Mouse (Mus musculus) forebrain, embryonic 15.5 days (tissue): ENCODE data around the gene Prr5. TPM values are rescaled to one million over a fixed set of nuclear protein-coding genes. Genes with fewer than 3 reads are reported as not detected.

ENCODE experiments used
- ATAC-seq: fragments of 200-750 bp; cut with Nextera tagmentation; replicated peaks from 2 replicates; pipeline ENCODE4 v1.8.0; 2017; ENCODE audit warnings: mild to moderate bottlenecking, moderate TSS enrichment, moderate library complexity
- H3K27ac ChIP-seq: fragments of 300-500 bp; sonication (generic); replicated peaks from 2 replicates; pipeline ENCODE4 v1.5.1; 2015; ENCODE audit warnings: mild to moderate bottlenecking, inconsistent platforms
- H3K27me3 ChIP-seq: fragments of 300-500 bp; sonication (generic); 2 replicates; pipeline ENCODE4 v1.6.1; 2015; ENCODE audit warnings: inconsistent platforms
- H3K36me3 ChIP-seq: fragments of 300-500 bp; sonication (generic); 2 replicates; pipeline ENCODE4 v1.6.1; 2015; ENCODE audit warnings: mild to moderate bottlenecking, inconsistent platforms
- H3K4me1 ChIP-seq: fragments of 300-500 bp; sonication (generic); 2 replicates; pipeline ENCODE4 v1.6.1; 2015; ENCODE audit warnings: inconsistent platforms
- H3K4me2 ChIP-seq: fragments of 300-500 bp; sonication (generic); replicated peaks from 2 replicates; pipeline ENCODE4 v1.6.1; 2015; ENCODE audit warnings: mild to moderate bottlenecking, inconsistent platforms
- H3K4me3 ChIP-seq: fragments of 300-500 bp; sonication (generic); 2 replicates; pipeline ENCODE4 v1.5.1; 2015; ENCODE audit warnings: mild to moderate bottlenecking, inconsistent platforms
- H3K9ac ChIP-seq: fragments of 300-500 bp; sonication (generic); replicated peaks from 2 replicates; pipeline ENCODE4 v1.6.1; 2015; ENCODE audit warnings: mild to moderate bottlenecking, inconsistent platforms
- H3K9me3 ChIP-seq: fragments of 300-500 bp; sonication (generic); 2 replicates; pipeline ENCODE4 v1.6.1; 2016; ENCODE audit warnings: inconsistent platforms
- WGBS: fragments of 180-500 bp; shearing (Covaris S2); methylation state at CpG from one replicate; pipeline ENCODE4 v1.1.7; 2015; ENCODE audit warnings: mixed read lengths; 5-methylcytosine and 5-hydroxymethylcytosine counted together
- polyA plus RNA-seq: library from polyadenylated mRNA; unstranded; fragments of >200 nt; fragmentation: Nextera tagmentation; extraction: Ambion mirVana; gene quantifications from 2 replicates; pipeline ENCODE4 v1.2.1, GENCODE M21; 2015

Gene Prr5
- polyA plus RNA-seq, 1 experiment from 2014 or later = 11.5 TPM

DNA sequence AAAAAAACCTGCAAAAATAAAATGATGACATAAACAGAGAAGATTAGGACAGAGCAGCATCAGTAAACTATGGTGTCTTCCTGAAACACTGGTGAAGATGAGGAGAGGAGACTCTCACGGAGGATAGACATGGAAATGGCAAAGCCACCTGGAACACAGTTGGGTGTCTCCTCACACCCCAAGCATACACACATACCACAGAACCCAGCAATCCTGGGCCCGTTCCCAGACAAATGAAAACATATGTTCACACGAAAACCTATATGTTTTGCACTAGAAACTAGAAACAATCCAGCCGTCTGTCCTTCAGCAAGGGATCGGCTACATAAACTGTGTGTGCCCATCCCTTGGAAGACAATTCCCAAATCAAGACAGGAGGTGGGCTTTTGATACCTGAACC lies 9.6 kb upstream of the Prr5 start:
- Histone ChIP-seq H3K9ac (no peak overlapping the region), H3K36me3 (no peaks in the 10 kb centered on the region), H3K27me3 (no peaks in the 10 kb centered on the region), H3K4me1 (peaks cover 32% of the 10 kb centered on the region), H3K4me2 (no peak overlapping the region), H3K4me3 (no peak overlapping the region), H3K9me3 (no peaks in the 10 kb centered on the region), H3K27ac (no peak overlapping the region)
- ATAC-seq = no peak
- WGBS = 78% methylated on average over 5 of the region's 5 CpGs

DNA sequence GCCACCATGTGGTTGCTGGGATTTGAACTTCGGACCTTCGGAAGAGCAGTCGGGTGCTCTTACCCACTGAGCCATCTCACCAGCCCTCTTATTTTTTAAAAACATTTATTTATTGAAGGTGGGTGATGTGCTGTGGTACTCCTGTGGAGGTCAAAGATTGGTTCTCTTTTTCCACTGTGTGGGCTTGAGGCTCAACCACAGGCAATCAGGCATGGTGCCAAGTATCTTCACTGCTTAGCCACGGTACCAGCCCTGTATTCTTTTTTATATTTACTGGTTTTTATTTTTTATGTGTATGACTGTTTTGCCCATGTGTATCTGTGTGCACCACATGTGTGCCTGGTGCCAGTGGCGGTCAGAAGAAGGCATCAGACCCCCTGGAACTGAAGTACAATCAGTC lies 8.1 kb upstream of the Prr5 start:
- ATAC-seq = no peak
- Histone ChIP-seq H3K4me2 (no peak overlapping the region), H3K4me3 (no peak overlapping the region), H3K36me3 (no peaks in the 10 kb centered on the region), H3K9me3 (no peaks in the 10 kb centered on the region), H3K27me3 (no peaks in the 10 kb centered on the region), H3K9ac (no peak overlapping the region), H3K27ac (no peak overlapping the region), H3K4me1 (peaks cover 42% of the 10 kb centered on the region)
- 89% methylated on average over 5 of the region's 5 CpGs for WGBS

DNA sequence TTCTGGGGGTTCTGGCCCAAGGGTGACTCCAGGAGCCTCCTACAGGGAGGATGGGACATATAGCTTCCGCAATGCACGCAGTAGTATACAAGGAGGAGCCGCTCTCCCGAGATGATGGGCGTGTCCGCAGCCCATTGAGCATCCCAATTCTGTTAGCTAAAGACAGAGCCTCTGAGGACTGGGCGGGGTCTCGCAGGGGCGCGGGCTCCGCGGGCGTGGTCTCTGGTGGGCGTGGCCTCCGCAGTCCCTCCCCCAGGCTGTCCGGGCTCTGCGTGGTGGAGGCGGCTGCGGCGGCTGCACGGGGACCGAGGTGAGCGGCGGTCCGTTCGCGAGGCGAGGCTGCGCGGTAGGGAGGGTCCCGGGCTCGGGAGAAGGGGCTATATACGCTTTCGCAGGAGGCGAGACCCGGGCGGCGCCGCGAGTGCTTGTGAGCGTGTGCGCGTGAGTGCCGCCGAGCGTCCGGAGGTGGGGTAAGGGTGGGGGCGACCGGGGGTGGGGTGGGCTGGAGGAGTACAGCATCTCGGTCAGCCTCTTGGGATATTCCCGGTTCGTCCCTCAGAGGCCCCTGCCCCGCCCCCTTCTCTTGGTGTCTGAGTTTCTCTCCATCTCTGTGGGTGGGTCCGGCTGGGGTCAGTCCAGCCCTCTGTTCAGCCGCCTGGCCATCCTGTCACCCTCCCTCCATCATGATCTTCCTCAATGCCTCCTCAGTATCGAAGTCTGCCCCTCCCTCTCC lies 6.3 kb upstream of the Prr5 start:
- Histone ChIP-seq H3K36me3 (no peaks in the 10 kb centered on the region), H3K9ac (peak overlapping the region; percentile 49), H3K4me1 (peaks cover 35% of the 10 kb centered on the region), H3K27ac (no peak overlapping the region), H3K4me2 (peak overlapping the region; percentile 58), H3K9me3 (no peaks in the 10 kb centered on the region), H3K27me3 (no peaks in the 10 kb centered on the region), H3K4me3 (peak overlapping the region; percentile 50)
- ATAC-seq = peak; percentile 78
- under 1% methylated on average over 56 of the region's 56 CpGs for WGBS

DNA sequence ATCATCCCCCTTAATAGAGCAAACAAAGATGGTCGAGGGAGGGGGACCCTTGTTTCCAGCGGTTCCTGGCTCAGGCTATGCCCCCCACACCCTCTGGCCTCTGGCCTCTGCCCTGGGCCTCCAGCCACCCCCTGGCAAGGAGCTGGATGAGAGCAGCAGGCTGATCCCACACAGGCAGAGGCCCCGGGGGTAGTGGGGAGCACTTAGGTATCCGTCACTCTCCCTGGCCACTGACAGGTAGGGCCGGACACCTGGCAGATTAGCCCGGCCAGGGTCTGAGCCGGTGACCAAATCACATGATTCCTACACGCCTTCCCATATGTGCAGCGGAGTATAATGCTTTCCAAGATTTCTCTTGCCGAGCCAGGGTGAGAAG lies 5.7 kb upstream of the Prr5 start:
- Histone ChIP-seq H3K4me1 (peaks cover 35% of the 10 kb centered on the region), H3K4me3 (peak overlapping the region; percentile 50), H3K9me3 (no peaks in the 10 kb centered on the region), H3K36me3 (no peaks in the 10 kb centered on the region), H3K9ac (peak overlapping the region; percentile 49), H3K4me2 (peak overlapping the region; percentile 58), H3K27ac (no peak overlapping the region), H3K27me3 (no peaks in the 10 kb centered on the region)
- peak; percentile 20; the same call in 1 of the 2 replicates for ATAC-seq
- 49% methylated on average over 10 of the region's 10 CpGs for WGBS

DNA sequence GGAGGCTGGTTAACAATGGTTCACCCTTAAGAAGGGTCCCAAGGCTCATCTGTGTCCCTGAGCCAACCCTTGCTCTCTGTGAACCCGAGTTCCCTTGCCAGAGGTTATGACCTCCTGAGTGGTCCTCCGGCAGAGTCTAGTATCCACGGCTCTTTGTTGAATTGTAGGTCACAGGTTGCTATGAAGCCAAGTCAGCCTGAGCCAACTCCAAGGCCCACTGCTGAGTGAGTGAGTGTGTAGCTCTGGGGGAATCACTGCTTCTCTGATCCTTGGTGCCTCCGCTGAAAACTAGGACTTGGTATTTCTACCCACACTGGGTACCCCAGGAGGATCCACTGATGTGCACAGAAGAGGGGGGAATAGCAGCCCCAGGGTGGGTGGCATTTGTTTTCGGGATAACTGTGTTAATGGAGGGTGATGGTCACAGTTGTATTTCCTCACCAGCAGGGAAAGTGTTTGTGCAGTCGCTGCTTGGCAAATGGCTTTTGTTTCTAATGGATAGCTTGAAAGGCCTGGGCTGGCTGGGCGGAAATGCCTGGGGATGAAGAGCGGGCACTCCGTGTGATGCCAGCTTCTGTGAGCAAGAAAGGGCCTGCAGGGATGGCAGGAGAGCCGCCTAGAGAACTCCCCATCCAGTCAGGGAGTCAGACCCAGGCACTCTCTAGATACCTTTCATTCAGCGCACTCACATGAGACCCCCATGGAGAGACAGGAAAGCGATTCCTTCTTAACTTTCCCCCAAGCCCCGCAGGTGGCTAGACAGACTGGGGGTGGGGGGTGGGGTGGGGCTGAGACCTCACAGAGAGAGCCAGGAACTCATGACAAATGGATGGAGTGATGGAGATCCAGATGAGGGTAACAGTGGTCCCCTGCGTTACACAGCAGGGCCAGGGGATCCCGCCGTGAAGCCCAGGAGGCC lies 4.6 kb upstream of the Prr5 start:
- WGBS = 22% methylated on average over 16 of the region's 16 CpGs
- Histone ChIP-seq H3K4me2 (peak overlapping the region; percentile 58), H3K27me3 (no peaks in the 10 kb centered on the region), H3K36me3 (no peaks in the 10 kb centered on the region), H3K27ac (0 out of 2 replicates have a peak overlapping the region, but pooled peaks have one; percentile 17), H3K9ac (no peak overlapping the region; the same call in 1 of the 2 replicates), H3K4me3 (0 out of 2 replicates have a peak overlapping the region, but pooled peaks have one; percentile 50), H3K9me3 (no peaks in the 10 kb centered on the region), H3K4me1 (peaks cover 42% of the 10 kb centered on the region)
- no peak for ATAC-seq

DNA sequence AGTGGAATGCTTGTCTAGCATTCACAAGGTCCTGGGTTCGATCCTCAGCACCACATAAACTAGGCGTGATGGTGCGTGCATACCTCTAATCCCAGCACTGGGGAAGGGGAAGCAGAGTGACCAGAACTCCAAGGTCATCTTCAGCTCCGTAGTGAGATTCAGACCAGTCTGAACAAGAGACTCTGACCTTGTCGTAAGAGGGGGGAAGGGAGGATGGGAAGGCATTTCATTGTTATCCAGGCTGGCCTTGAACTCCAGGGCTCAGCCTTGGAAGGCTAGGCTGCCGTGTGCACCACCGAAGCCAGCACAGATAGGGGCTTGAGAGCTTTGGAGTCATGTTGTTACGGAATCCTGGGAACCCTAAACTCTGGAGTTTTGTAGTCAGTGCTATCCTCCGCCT lies 3.8 kb upstream of the Prr5 start:
- no peak overlapping the region for H3K4me3 ChIP-seq
- 52% methylated on average over 9 of the region's 9 CpGs for WGBS
- peaks cover 48% of the 10 kb centered on the region for H3K4me1 ChIP-seq
- no peaks in the 10 kb centered on the region for H3K36me3 ChIP-seq
- no peak overlapping the region for H3K4me2 ChIP-seq
- no peak for ATAC-seq
- H3K27me3 ChIP-seq = no peaks in the 10 kb centered on the region
- H3K9ac ChIP-seq = no peak overlapping the region
- no peaks in the 10 kb centered on the region for H3K9me3 ChIP-seq
- no peak overlapping the region for H3K27ac ChIP-seq

DNA sequence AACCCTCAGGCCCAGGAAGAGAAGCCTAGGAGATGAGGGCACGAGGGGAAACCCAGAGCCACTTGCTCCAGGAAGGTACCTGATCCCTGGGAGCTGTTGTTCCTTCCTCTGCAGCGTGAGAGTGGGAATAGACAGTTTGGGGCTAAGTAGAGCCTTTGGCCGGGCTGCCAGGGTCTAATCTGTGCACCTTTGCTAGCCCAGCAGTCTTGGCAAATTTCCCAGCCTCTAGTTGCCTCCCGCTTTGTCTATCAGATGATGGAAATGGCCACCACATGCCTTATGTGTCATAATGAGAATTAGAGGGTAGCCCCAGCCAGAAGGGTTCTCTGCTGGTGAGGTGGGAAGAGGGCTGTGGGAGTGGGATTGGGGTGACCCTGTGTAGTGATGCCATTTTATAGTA lies 3.4 kb upstream of the Prr5 start:
- Histone ChIP-seq H3K9ac (no peak overlapping the region), H3K27ac (no peak overlapping the region), H3K4me1 (peaks cover 48% of the 10 kb centered on the region), H3K9me3 (no peaks in the 10 kb centered on the region), H3K36me3 (no peaks in the 10 kb centered on the region), H3K27me3 (no peaks in the 10 kb centered on the region), H3K4me3 (no peak overlapping the region), H3K4me2 (no peak overlapping the region)
- no peak for ATAC-seq
- WGBS = 24% methylated on average over 4 of the region's 4 CpGs

DNA sequence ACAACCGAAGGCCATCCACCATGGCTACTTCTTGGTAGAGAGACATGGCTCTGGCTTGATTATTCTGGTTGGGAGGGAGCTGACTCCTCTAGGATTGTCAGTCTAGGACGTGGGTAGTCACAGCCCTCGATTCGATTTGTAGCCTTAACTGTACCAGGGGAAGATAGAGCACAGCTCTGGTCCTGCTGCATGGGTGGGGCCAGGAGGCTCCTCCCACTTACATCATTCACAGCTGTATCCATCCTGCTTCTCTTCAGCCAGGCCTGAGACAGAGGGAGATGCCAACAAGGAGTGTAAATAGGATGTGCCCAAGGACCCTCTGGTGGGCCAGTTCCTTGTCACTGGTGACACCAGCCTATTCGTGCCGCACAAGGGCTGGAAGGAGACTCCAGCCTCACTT lies 1.8 kb upstream of the Prr5 start:
- no peak overlapping the region for H3K4me3 ChIP-seq
- WGBS = 77% methylated on average over 6 of the region's 6 CpGs
- H3K27ac ChIP-seq = no peak overlapping the region
- no peaks in the 10 kb centered on the region for H3K36me3 ChIP-seq
- H3K9me3 ChIP-seq = no peaks in the 10 kb centered on the region
- H3K4me1 ChIP-seq = peaks cover 46% of the 10 kb centered on the region
- no peak for ATAC-seq
- H3K27me3 ChIP-seq = no peaks in the 10 kb centered on the region
- H3K4me2 ChIP-seq = no peak overlapping the region
- H3K9ac ChIP-seq = no peak overlapping the region

DNA sequence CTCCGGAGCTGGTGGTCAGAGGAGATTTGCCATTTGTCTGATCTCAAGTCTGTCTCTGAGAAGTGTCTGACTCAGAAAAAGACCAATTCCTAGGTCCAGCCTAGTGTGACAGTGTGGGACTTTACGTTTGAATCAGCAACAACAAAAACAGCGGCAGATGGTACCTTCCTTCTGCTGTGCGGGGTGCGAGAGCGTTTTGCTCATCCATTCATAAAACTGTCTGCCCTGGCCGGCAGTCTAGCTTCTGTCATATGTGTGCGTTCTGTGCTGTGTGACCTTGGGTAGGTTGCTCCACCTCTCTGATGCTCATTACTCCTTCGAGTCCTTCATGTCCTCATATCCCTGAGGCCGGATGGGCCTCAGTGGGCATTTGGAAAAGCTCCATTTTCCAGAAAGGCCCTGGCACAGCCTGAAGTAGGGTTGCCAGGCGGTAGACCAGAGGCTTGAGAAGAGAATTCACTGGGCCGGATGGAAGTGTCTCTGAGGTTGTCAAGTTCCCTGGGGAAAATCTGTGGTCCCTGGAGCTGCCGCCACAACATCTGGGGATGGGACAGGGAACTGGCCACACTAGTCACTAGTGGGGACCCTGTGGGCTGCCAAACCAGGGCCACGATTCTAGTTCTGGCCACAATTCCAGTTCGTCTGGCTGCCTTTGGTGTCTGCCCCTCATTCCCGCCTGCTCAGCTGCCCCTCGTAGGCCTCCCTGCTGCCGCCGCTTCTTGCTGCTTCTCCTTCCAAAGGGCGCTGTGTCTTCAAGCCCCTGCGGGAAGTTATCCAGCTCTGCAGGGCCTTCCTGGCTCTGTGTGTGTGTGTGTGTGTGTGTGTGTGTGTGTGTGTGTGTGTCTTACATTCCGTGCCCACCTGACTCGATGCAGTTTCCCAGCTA lies 594 bp downstream of the Prr5 start:
- Histone ChIP-seq H3K9me3 (no peaks in the 10 kb centered on the region), H3K4me2 (no peak overlapping the region), H3K4me3 (no peak overlapping the region), H3K27me3 (no peaks in the 10 kb centered on the region), H3K4me1 (peaks cover 24% of the 10 kb centered on the region), H3K27ac (no peak overlapping the region), H3K9ac (no peak overlapping the region), H3K36me3 (no peaks in the 10 kb centered on the region)
- 72% methylated on average over 23 of the region's 23 CpGs for WGBS
- ATAC-seq = no peak

DNA sequence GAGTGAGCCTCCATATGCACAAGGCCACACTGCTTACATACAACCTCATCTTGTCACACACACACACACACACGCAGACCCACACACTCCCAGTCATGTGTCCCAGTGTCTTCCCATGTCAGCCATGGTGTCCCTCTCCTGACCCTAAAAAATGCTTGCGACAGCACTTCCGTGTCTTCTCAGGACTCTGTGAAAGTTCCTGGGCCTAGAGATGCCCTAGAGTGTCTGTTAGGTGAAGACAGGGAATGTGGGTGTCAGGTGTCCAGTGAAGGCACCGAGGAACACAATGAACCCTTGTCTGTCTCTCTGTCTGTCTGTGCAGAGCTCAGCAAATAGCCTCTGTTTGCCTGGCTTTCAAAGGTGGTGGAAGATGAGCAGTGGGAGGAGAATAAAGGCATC lies 1.2 kb downstream of the Prr5 start:
- WGBS = 85% methylated on average over 4 of the region's 4 CpGs
- no peak overlapping the region for H3K4me2 ChIP-seq
- no peak overlapping the region for H3K9ac ChIP-seq
- no peaks in the 10 kb centered on the region for H3K9me3 ChIP-seq
- H3K27me3 ChIP-seq = no peaks in the 10 kb centered on the region
- H3K36me3 ChIP-seq = no peaks in the 10 kb centered on the region
- no peak for ATAC-seq
- H3K4me3 ChIP-seq = no peak overlapping the region
- peaks cover 17% of the 10 kb centered on the region for H3K4me1 ChIP-seq
- H3K27ac ChIP-seq = no peak overlapping the region

DNA sequence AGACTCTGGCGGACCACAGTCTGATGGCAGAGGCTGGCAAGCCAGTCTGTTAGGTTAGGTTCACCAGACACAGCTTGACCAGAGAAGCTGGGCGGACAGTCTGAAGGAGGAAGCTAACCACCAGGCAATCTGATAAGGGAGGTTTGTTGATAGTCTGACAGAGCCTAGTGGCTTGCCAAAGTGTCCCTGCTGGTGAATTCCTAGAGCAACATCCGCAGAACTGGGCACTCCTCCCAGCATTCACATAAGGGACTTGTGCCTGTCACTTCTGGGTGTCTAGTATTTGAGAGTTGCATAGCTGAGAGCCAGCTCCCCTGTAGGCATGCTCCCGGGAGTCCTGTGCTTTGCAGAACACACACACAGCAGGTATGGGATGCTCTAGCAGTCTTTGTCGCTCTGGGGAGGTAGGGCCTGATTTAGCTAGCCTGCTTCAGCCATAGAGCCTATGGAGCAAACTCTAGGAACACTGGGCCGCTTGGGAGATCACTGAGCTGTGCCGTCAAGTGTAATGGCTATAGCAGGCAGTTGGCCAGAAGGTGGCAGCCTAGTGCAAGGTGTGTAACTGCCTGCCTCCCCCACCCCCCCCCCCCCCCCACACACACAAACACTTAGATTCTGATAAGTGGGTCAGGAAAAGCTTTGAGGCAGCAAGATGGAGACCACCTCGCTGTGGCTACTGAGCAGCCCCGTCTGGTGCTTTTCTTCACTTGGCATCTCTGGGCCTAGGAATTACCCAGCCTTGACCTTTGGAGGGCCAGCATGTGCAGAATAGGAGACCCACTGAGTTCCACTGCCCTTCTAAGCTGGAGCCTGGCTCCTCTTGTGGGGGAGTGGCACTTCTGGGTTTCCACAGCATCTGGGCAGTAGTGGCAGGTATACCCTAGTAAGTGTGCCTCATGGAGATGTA lies 2.2 kb downstream of the Prr5 start:
- no peak for ATAC-seq
- WGBS = 44% methylated on average over 9 of the region's 9 CpGs

More for the DNA sequence above, 2.2 kb downstream of the Prr5 start:
- Histone ChIP-seq H3K4me3 (no peak overlapping the region), H3K36me3 (no peaks in the 10 kb centered on the region), H3K4me2 (no peak overlapping the region), H3K27ac (no peak overlapping the region), H3K27me3 (no peaks in the 10 kb centered on the region), H3K9me3 (no peaks in the 10 kb centered on the region), H3K9ac (no peak overlapping the region), H3K4me1 (peaks cover 13% of the 10 kb centered on the region)
